Mouse (Mus musculus): ENCODE results near the gene Swsap1.
A peak's percentile ranks its signal among the peaks of the same experiment; 100 is the strongest.

GRCm38 (mm10) chr9:21936692-21937570 lies 18.6 kb upstream of the Swsap1 start, which contains the start of gene Plppr2:
- peak; percentile 25; the same call in 1 of the 2 replicates for TF ChIP-seq CTCF (IDR thresholded peaks at IDR 0.05; ENCODE audit: low read depth)
- TF ChIP-seq EP300 (optimal IDR thresholded peaks at IDR 0.05), result no peak
